Mouse (Mus musculus): ENCODE data around the gene Oprl1. TPM values are rescaled to one million over a fixed set of nuclear protein-coding genes. Genes with fewer than 3 reads are reported as not detected.

The Oprl1 gene
- polyA plus RNA-seq, 2 experiments = 0.11 TPM; not detected in 1

DNA sequence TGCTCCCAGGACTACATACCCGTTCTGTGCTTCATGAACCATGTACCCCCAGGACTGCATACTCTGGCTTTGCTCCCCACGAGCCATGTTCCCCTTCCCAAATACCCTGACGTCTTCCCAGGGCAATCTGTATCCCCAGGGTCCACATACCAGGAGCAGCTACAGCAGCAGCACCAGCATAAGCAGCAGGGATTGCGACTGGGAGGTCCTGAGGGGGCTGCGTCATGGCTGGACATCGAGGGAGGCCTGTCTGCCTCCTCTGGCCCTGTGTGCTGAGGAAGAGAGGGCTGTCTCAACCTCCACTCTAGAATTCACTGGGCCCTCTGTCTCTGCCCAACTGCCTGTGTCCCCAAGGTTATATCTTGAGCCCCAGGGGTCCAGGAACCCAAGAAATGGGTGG, 23.7 kb upstream of the Oprl1 start:
- Histone ChIP-seq H3K27me3 (ENCODE audit: control insufficient read depth, insufficient read depth, low read length) (no peaks in the 10 kb centered on the region; the same call in 1 of the 2 replicates), H3K36me3 (replicated peaks; ENCODE audit: control insufficient read depth, insufficient read depth, low read depth) (no peaks in the 10 kb centered on the region), H3K4me2 (ENCODE audit: low read depth) (peak overlapping the region; percentile 26; the same call in 1 of the 2 replicates), H3K27ac (no peak overlapping the region), H3K9ac (replicated peaks) (no peak overlapping the region), H3K4me1 (replicated peaks; ENCODE audit: control insufficient read depth in 2 of 2, insufficient read depth in 2 of 2, low read length in 1 of 2) (peaks cover 0 to 3% of the 10 kb centered on the region in 2 experiments; a peak in 2 of 4 replicates), H3K9me3 (ENCODE audit: control insufficient read depth, low read length) (no peaks in the 10 kb centered on the region), H3K4me3 (ENCODE audit: insufficient read depth in 1 of 2, low read depth in 2 of 2, low read length in 2 of 2) (peak overlapping the region in 1 of 2 experiments; percentile 10; a peak in 1 of 4 replicates)
- DNase-seq (ENCODE audit: low read depth in 3 of 3, low spot score in 3 of 3) = no peak
- ATAC-seq (ENCODE audit: insufficient read depth) = no peak
- 66% methylated on average over 6 of the region's 6 CpGs for WGBS (ENCODE audit: insufficient replicate concordance)
- TF ChIP-seq CTCF (IDR thresholded peaks at IDR 0.05; ENCODE audit: low read depth) = no peak
- TF ChIP-seq EP300 (IDR thresholded peaks at IDR 0.05; ENCODE audit: low read depth) = no peak

DNA sequence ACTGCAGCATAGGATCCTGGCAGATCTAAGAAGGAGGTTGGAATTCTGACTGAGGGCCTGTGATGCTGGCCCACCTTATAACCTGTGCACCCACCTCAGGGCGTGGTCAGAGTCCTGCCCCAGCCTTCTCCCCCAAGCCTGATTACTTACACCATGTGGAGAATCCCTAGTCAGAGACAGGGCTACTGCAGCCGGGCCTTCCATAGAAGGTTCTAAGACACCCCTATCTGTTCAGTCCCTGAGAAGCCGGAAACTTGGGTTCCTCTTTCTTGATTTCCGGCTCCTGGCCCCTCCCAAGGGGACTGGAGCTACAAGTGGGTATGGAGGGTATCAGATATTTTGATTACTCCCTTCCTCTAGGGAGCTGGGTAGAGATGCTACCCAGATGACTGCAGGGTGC, 23.2 kb upstream of the Oprl1 start:
- H3K27me3 ChIP-seq (ENCODE audit: control insufficient read depth, insufficient read depth, low read length) = no peaks in the 10 kb centered on the region; the same call in 1 of the 2 replicates
- peaks cover 0 to 3% of the 10 kb centered on the region in 2 experiments; a peak in 2 of 4 replicates for H3K4me1 ChIP-seq (replicated peaks; ENCODE audit: control insufficient read depth in 2 of 2, insufficient read depth in 2 of 2, low read length in 1 of 2)
- TF ChIP-seq CTCF (IDR thresholded peaks at IDR 0.05; ENCODE audit: low read depth) (no peak), EP300 (IDR thresholded peaks at IDR 0.05; ENCODE audit: low read depth) (no peak)
- ATAC-seq (ENCODE audit: insufficient read depth) = no peak
- H3K4me3 ChIP-seq (ENCODE audit: insufficient read depth in 1 of 2, low read depth in 2 of 2, low read length in 2 of 2) = peak overlapping the region in 1 of 2 experiments; percentile 10; a peak in 1 of 4 replicates
- peak overlapping the region; percentile 71 for H3K4me2 ChIP-seq (ENCODE audit: low read depth)
- H3K27ac ChIP-seq = no peak overlapping the region
- 26% methylated on average over 4 of the region's 4 CpGs for WGBS (ENCODE audit: insufficient replicate concordance)
- no peak overlapping the region for H3K9ac ChIP-seq (replicated peaks)
- no peaks in the 10 kb centered on the region for H3K9me3 ChIP-seq (ENCODE audit: control insufficient read depth, low read length)
- no peaks in the 10 kb centered on the region for H3K36me3 ChIP-seq (replicated peaks; ENCODE audit: control insufficient read depth, insufficient read depth, low read depth)
- no peak for DNase-seq (ENCODE audit: low read depth in 3 of 3, low spot score in 3 of 3)

DNA sequence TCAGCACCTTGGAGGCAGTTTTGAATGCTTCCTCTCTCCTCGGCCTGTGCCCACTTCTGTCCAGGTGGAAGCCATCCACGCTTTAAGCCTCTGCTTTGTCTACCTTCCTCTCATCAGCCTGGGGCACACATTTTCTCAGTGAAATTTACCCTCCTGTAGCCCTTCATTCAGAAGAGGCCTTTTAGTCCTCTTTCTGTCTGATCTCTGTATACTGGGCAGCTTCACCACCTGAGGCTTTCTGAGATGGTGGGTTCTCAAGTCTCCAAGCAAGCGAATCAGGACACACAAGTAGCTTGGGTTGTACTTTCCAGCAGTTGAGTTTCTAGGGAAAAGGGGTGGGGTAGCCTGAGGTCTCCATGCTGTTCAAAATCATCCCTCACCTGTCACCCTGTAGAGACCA, 22.5 kb upstream of the Oprl1 start:
- WGBS (ENCODE audit: insufficient replicate concordance) = 59% methylated on average over 3 of the region's 3 CpGs
- peak overlapping the region in 1 of 2 experiments; percentile 53; a peak in 1 of 4 replicates for H3K4me3 ChIP-seq (ENCODE audit: insufficient read depth in 1 of 2, low read depth in 2 of 2, low read length in 2 of 2)
- peak overlapping the region; percentile 71 for H3K4me2 ChIP-seq (ENCODE audit: low read depth)
- TF ChIP-seq EP300 (IDR thresholded peaks at IDR 0.05; ENCODE audit: low read depth) (no peak), CTCF (IDR thresholded peaks at IDR 0.05; ENCODE audit: low read depth) (no peak)
- H3K27ac ChIP-seq = no peak overlapping the region
- ATAC-seq (ENCODE audit: insufficient read depth) (no peak), DNase-seq (ENCODE audit: low read depth in 3 of 3, low spot score in 3 of 3) (no peak)
- H3K4me1 ChIP-seq (replicated peaks; ENCODE audit: control insufficient read depth in 2 of 2, insufficient read depth in 2 of 2, low read length in 1 of 2) = peaks cover 0 to 3% of the 10 kb centered on the region in 2 experiments; a peak in 2 of 4 replicates
- no peaks in the 10 kb centered on the region; the same call in 1 of the 2 replicates for H3K27me3 ChIP-seq (ENCODE audit: control insufficient read depth, insufficient read depth, low read length)
- no peaks in the 10 kb centered on the region for H3K36me3 ChIP-seq (replicated peaks; ENCODE audit: control insufficient read depth, insufficient read depth, low read depth)
- no peaks in the 10 kb centered on the region for H3K9me3 ChIP-seq (ENCODE audit: control insufficient read depth, low read length)
- H3K9ac ChIP-seq (replicated peaks) = no peak overlapping the region

DNA sequence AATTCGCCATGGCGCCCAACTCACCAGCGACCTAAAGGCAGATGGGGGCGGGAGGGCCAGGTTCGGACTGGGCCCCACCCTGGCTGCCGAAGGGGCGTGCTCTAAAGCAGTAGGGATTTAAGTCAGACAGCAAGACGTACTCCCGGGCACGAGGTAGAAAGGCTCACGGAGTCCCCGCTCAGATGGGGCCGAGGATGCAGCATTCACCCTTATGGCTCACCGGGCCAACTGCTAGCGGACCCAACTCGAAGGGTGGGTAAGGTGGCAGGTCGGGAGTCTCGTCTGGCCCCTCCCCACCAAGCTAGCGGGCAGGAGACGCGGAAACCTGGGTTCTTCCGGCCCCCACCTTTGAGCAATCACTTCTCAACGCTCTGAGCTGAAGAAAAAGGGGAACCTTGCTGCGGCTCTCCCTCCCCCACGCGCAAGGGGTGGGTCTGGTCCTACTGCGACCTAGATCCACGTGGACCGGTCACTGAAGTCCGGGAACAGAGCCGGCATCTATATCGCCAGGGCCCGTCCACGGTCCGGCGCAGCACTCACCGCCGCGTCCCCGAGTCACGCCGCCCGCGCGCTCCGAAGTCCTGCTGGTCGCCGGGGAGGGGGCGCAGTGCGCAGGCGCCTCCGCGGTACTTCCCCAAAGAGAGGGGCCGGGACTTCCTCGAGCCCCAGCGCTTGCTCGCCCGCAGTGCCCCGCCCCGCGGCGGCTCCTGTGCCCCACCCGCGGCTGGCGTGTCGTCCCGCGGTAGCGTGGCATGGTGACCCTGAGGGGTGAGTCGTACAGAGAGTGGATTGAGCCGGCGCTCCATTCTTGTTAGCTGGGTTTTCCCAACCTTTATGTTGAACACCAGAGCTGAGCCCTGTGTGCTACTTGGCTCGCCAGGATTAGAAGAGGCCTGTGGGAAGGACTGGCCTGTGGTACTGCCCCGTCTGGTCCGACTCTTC, 21.2 kb upstream of the Oprl1 start, which contains the start of gene Rgs19:
TSS of gene Rgs19 (minus strand) at position 639 of the 942 bp plus-strand sequence.
- under 1% methylated on average over 72 of the region's 75 CpGs for WGBS (ENCODE audit: insufficient replicate concordance)
- ATAC-seq (ENCODE audit: insufficient read depth) (peak; percentile 73), DNase-seq (ENCODE audit: low read depth in 3 of 3, low spot score in 3 of 3) (peak in 1 of 3 experiments; percentile 33)
- Histone ChIP-seq H3K4me1 (replicated peaks; ENCODE audit: control insufficient read depth in 2 of 2, insufficient read depth in 2 of 2, low read length in 1 of 2) (peaks cover 0 to 3% of the 10 kb centered on the region in 2 experiments; a peak in 2 of 4 replicates), H3K36me3 (replicated peaks; ENCODE audit: control insufficient read depth, insufficient read depth, low read depth) (no peaks in the 10 kb centered on the region), H3K4me2 (ENCODE audit: low read depth) (peak within 1 kb of the TSS; percentile 71), H3K4me3 (ENCODE audit: insufficient read depth in 1 of 2, low read depth in 2 of 2, low read length in 2 of 2) (peak within 1 kb of the TSS; percentile 51 to 53), H3K9me3 (ENCODE audit: control insufficient read depth, low read length) (no peaks in the 10 kb centered on the region), H3K9ac (replicated peaks) (peak within 1 kb of the TSS; percentile 40; the same call in 1 of the 2 replicates), H3K27me3 (ENCODE audit: control insufficient read depth, insufficient read depth, low read length) (no peaks in the 10 kb centered on the region; the same call in 1 of the 2 replicates), H3K27ac (no peak within 1 kb of the TSS)
- TF ChIP-seq CTCF (IDR thresholded peaks at IDR 0.05; ENCODE audit: low read depth) (no peak), EP300 (IDR thresholded peaks at IDR 0.05; ENCODE audit: low read depth) (no peak)

DNA sequence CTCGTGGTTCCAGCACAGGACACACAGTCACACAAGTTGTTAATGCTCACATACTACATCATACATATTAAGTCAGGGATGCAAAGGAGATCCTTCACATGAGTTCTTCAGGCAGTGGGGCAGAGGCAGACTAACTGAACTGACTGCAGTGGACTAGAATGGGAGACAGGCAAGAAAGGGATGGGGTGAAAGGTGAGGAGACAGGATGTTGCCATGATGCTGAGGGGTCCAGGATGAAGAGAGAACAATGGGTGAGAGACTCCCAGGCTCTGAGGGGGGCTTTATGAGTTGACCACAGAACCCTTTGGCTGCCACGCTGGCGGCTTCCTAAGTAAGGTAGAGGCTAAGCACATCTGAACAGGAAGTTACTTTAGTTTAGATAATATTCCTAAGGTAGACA, 20.2 kb upstream of the Oprl1 start:
- Histone ChIP-seq H3K9me3 (ENCODE audit: control insufficient read depth, low read length) (no peaks in the 10 kb centered on the region), H3K27ac (no peak overlapping the region), H3K36me3 (replicated peaks; ENCODE audit: control insufficient read depth, insufficient read depth, low read depth) (no peaks in the 10 kb centered on the region), H3K4me2 (ENCODE audit: low read depth) (no peak overlapping the region), H3K9ac (replicated peaks) (no peak overlapping the region), H3K27me3 (ENCODE audit: control insufficient read depth, insufficient read depth, low read length) (no peaks in the 10 kb centered on the region; the same call in 1 of the 2 replicates), H3K4me1 (replicated peaks; ENCODE audit: control insufficient read depth in 2 of 2, insufficient read depth in 2 of 2, low read length in 1 of 2) (peaks cover 0 to 3% of the 10 kb centered on the region in 2 experiments; a peak in 2 of 4 replicates), H3K4me3 (ENCODE audit: insufficient read depth in 1 of 2, low read depth in 2 of 2, low read length in 2 of 2) (no peak overlapping the region)
- no peak for ATAC-seq (ENCODE audit: insufficient read depth)
- no peak for DNase-seq (ENCODE audit: low read depth in 3 of 3, low spot score in 3 of 3)
- TF ChIP-seq EP300 (IDR thresholded peaks at IDR 0.05; ENCODE audit: low read depth) (no peak), CTCF (IDR thresholded peaks at IDR 0.05; ENCODE audit: low read depth) (no peak)
- 57% methylated on average over 3 of the region's 3 CpGs for WGBS (ENCODE audit: insufficient replicate concordance)

Data from liver, embryonic 14.5 days (tissue).